Mouse (Mus musculus): ENCODE results near the gene Endog.

Gene Endog

DNA sequence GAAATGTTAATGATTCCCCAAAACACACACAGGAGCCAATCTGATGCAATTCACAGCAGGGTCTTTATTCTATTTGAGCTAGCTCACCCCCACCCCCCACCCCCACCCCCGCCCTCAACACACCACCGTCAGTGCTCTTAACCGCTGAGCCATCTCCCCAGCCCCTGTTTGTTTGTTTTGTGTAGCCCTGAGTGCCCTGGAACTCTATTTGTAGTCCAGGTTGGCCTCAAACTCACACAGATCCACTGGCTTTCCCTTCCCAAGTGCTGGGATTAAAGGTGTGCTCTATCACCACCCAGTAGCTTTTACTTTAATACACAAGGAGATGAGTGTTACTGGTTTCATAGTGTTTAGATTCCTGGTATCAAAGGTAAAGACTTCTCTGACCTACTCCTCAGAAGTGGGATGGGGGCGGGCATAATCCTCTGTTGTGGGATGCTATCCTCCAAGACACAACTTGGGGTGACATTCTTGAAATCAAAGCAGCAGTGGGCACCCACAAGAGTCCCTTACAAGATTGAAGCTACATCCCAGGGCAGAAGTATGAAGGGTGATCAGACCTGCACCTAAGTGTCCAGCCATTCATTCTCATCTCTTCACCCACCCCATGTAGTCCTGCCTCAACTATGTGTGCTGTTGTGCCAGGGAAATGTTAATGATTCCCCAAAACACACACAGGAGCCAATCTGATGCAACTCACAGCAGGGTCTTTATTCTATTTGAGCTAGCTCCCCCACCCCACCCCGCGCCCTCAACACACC is 40.3 kb downstream of the Endog start:
- DNase-seq (ENCODE audit: low spot score in 2 of 2): no peak

GRCm38 (mm10) chr2:30212169-30212545 is 40.9 kb downstream of the Endog start:
- DNase-seq (ENCODE audit: low spot score in 2 of 2): no peak

- no peak for DNase-seq (ENCODE audit: low spot score in 2 of 2)
These were observed 41.7 kb downstream of the Endog start for GRCm38 (mm10) chr2:30212951-30213350.

GRCm38 (mm10) chr2:30214745-30215144 is 43.5 kb downstream of the Endog start:
- no peak for DNase-seq (ENCODE audit: low spot score in 2 of 2)

- DNase-seq (ENCODE audit: low spot score in 2 of 2): no peak
These were observed 44.2 kb downstream of the Endog start for GRCm38 (mm10) chr2:30215493-30215892.

DNA sequence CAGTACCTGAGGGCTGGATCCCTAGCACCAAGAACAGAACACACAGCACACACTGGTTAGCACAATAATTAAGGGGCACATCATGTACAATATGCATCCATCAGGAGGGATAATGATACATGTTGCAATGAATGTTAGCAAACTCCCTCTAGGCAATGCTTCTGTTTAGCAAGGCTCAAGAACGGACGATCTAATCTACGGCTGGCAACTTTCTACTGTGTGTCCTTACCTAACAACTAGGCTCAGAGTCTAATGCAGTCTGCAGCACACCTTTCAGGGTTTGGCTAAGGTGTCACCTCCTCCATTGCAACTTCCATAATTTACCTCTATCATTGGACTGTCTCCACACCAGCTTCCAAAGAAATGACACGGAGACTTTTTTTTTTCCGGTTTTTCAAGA is 45.0 kb downstream of the Endog start:
- DNase-seq (ENCODE audit: low spot score in 2 of 2): no peak

All from spleen, postnatal 36 days (tissue).